11 mouse cellular contexts compared by ENCODE assay signal in the genomic region with DNA sequence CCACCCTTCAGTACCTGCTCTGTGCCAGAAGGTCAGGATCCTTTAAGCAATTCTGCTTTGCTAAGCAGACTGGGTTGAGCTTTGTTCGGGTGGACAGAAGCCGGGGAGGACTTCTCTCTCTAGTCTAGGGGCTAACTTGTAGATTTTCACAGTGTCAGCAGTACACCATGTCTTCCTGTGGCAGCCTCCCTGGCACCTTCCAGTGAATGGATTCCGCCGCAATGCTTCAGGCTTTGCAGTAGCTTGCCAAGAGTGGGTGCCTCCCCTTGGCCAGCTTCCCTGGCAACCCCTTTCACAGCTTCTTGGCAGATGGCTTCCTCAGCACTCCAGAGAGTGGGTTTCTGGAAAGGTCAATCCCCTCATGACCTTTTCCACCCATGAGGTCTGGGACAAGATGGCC. TPM values are rescaled to one million over a fixed set of nuclear protein-coding genes. Genes with fewer than 3 reads are reported as not detected.
A peak's percentile ranks its signal among the peaks of the same experiment; 100 is the strongest.
DNase-seq lines count a peak whose midpoint lies in the region; ATAC-seq and TF ChIP-seq lines count a peak whose summit lies in the region.
"Had no signal": no experiment of that assay in that cellular context is flagged by ENCODE, and none has a peak within 500 bp of the region (broad histone marks: within the 10 kb centered on the region; RNA-seq: fewer than 3 reads in every experiment).

No protein-coding gene starts in this region.

- intact Hi-C loops in heart, adult 2 months (cut with DNase I), result no loop called here

- no peak overlapping the region for H3K4me3 ChIP-seq in heart, adult 2 months
- no peak overlapping the region for H3K4me3 ChIP-seq in stomach, postnatal 0 days (ENCODE audit: low read depth, low read length)
- no peak overlapping the region for H3K4me3 ChIP-seq in intestine, postnatal 0 days (ENCODE audit: low read depth, low read length)
- H3K4me3 ChIP-seq: embryonic facial prominence, embryonic 13.5 days had no signal

- no peak overlapping the region for H3K27ac ChIP-seq in heart, adult 2 months
- no peak overlapping the region for H3K27ac ChIP-seq in stomach, postnatal 0 days (replicated peaks)
- no peak overlapping the region for H3K27ac ChIP-seq in intestine, postnatal 0 days (ENCODE audit: low read depth, low read length)
- H3K27ac ChIP-seq: embryonic facial prominence, embryonic 13.5 days had no signal

- WGBS in heart, adult 2 months, result 64% methylated on average over 4 of the region's 4 CpGs
- WGBS in stomach, postnatal 0 days, result 50% methylated on average over 4 of the region's 4 CpGs
- 79% methylated on average over 4 of the region's 4 CpGs for WGBS in intestine, postnatal 0 days

- TF ChIP-seq CTCF in heart, adult 2 months (IDR thresholded peaks at IDR 0.05), result no peak
- no peak for TF ChIP-seq CTCF in stomach, postnatal 0 days (IDR thresholded peaks at IDR 0.05; ENCODE audit: low read depth)
- TF ChIP-seq CTCF in intestine, postnatal 0 days (IDR thresholded peaks at IDR 0.05; ENCODE audit: low read depth), result no peak

- ATAC-seq in stomach, postnatal 0 days (ENCODE audit: low FRiP score, low TSS enrichment), result no peak
- ATAC-seq in intestine, postnatal 0 days, result no peak

- no peak for TF ChIP-seq POLR2A in heart, adult 2 months (IDR thresholded peaks at IDR 0.05; ENCODE audit: insufficient read depth, low read depth, low read length)

- peak; percentile 40 to 56 for DNase-seq in heart, adult 2 months
- DNase-seq in heart, adult 8-10 months (ENCODE audit: low spot score), result no peak
- peak; percentile 26 for DNase-seq in adrenal gland, postnatal 25 days
- peak; percentile 31 to 68 for DNase-seq in cerebellum, postnatal 4 days (ENCODE audit: low spot score in 2 of 2)
- DNase-seq in layer of hippocampus, postnatal 14 days (ENCODE audit: low spot score in 2 of 2), result peak; percentile 59 to 83
- peak; percentile 43 for DNase-seq in stomach, postnatal 0 days (ENCODE audit: low spot score)
- DNase-seq in embryo, embryonic 10.5 days (ENCODE audit: low spot score), result no peak

- no peak overlapping the region for H3K9ac ChIP-seq in heart, adult 2 months (ENCODE audit: low read depth, low read length)
- no peak overlapping the region for H3K9ac ChIP-seq in stomach, postnatal 0 days (ENCODE audit: low read length)
- H3K9ac ChIP-seq in intestine, postnatal 0 days (ENCODE audit: low read depth, low read length), result no peak overlapping the region
- H3K9ac ChIP-seq: embryonic facial prominence, embryonic 13.5 days had no signal

- H3K4me1 ChIP-seq in heart, adult 2 months (ENCODE audit: control insufficient read depth, insufficient read depth, low read length), result peaks cover 1% of the 10 kb centered on the region; the same call in 1 of the 2 replicates
- H3K4me1 ChIP-seq in stomach, postnatal 0 days (replicated peaks; ENCODE audit: control insufficient read depth, insufficient read depth), result no peaks in the 10 kb centered on the region
- no peaks in the 10 kb centered on the region for H3K4me1 ChIP-seq in intestine, postnatal 0 days (replicated peaks; ENCODE audit: control insufficient read depth, insufficient read depth, low read length)

- no peak overlapping the region for H3K4me2 ChIP-seq in stomach, postnatal 0 days (replicated peaks; ENCODE audit: low read depth)
- H3K4me2 ChIP-seq in intestine, postnatal 0 days (replicated peaks; ENCODE audit: low read depth), result no peak overlapping the region
- H3K4me2 ChIP-seq: embryonic facial prominence, embryonic 13.5 days had no signal

- H3K9me3 ChIP-seq in stomach, postnatal 0 days (ENCODE audit: control insufficient read depth, low read length), result no peaks in the 10 kb centered on the region
- H3K9me3 ChIP-seq in intestine, postnatal 0 days (ENCODE audit: control insufficient read depth), result no peaks in the 10 kb centered on the region
- H3K9me3 ChIP-seq: embryonic facial prominence, embryonic 13.5 days had no signal

- TF ChIP-seq EP300 in heart, adult 2 months (IDR thresholded peaks at IDR 0.05; ENCODE audit: insufficient read depth, low read depth, low read length), result no peak
- no peak for TF ChIP-seq EP300 in stomach, postnatal 0 days (optimal IDR thresholded peaks at IDR 0.05)

- no peaks in the 10 kb centered on the region for H3K27me3 ChIP-seq in heart, adult 2 months (ENCODE audit: control insufficient read depth, insufficient read depth, low read length)
- H3K27me3 ChIP-seq in stomach, postnatal 0 days (ENCODE audit: control insufficient read depth, insufficient read depth, low read length), result no peaks in the 10 kb centered on the region
- H3K27me3 ChIP-seq in intestine, postnatal 0 days (replicated peaks; ENCODE audit: control insufficient read depth, insufficient read depth, low read length), result no peaks in the 10 kb centered on the region
- H3K27me3 ChIP-seq: embryonic facial prominence, embryonic 13.5 days had no signal

- H3K79me2 ChIP-seq in heart, adult 2 months (replicated peaks; ENCODE audit: control insufficient read depth, insufficient read depth, low read length), result no peaks in the 10 kb centered on the region

- no peaks in the 10 kb centered on the region for H3K36me3 ChIP-seq in heart, adult 2 months (ENCODE audit: control insufficient read depth, insufficient read depth, low read length)
- no peaks in the 10 kb centered on the region for H3K36me3 ChIP-seq in stomach, postnatal 0 days (ENCODE audit: control insufficient read depth, insufficient read depth, low read length)
- H3K36me3 ChIP-seq in intestine, postnatal 0 days (ENCODE audit: control insufficient read depth, insufficient read depth), result no peaks in the 10 kb centered on the region
- H3K36me3 ChIP-seq: embryonic facial prominence, embryonic 13.5 days had no signal

RNA-seq across cellular contexts. Expression of gene Slc22a16, which starts 50.5 kb away (rescaled TPM):
- not detected for total RNA-seq in heart, adult 2 months (2021)
- polyA plus RNA-seq in heart, adult 2 months (2012; rRNA removed), result 0.04 TPM in 1 of 2 replicates, not detected in the other
- total RNA-seq in heart, adult 8-10 months (2022), result not detected
- not detected in 2 replicates for total RNA-seq in adrenal gland, postnatal 25 days (2021)
- not detected for total RNA-seq in layer of hippocampus, postnatal 14 days (2021)
- 0.04 TPM in 1 of 2 replicates, not detected in the other for polyA plus RNA-seq in stomach, postnatal 0 days (2015; fragmentation: Nextera tagmentation; extraction: Ambion mirVana)
- polyA plus RNA-seq in intestine, postnatal 0 days (2015; fragmentation: Nextera tagmentation; extraction: Ambion mirVana), result not detected in 2 replicates
- total RNA-seq: layer of hippocampus, adult 18-20 months; MEL had no signal
- polyA plus RNA-seq: embryonic facial prominence, embryonic 13.5 days had no signal

Comparison
In these comparisons a context has a peak if more than half of its experiments do, and no peak if none do; other contexts are left out.
1. DNase-seq: peak in heart, adult 2 months (2 of 2), adrenal gland, postnatal 25 days (single experiment), cerebellum, postnatal 4 days (2 of 2), layer of hippocampus, postnatal 14 days (2 of 2) and stomach, postnatal 0 days (single experiment); none in heart, adult 8-10 months (single experiment) and embryo, embryonic 10.5 days (single experiment).